In genomic region chrX:42153056-42153455, GRCm38 (mm10) we compare ENCODE assay signal across 8 mouse cellular contexts. TPM values are rescaled to one million over a fixed set of nuclear protein-coding genes. Genes with fewer than 3 reads are reported as not detected.
DNase-seq lines count a peak whose midpoint lies in the region; ATAC-seq and TF ChIP-seq lines count a peak whose summit lies in the region.

No protein-coding gene starts in this region.

- TF ChIP-seq POLR2A in liver, adult 2 months (IDR thresholded peaks at IDR 0.05; ENCODE audit: extremely low read depth, insufficient read depth, low read length), result no peak

- peak overlapping the region; percentile 44 for H3K4me3 ChIP-seq in liver, adult 2 months (ENCODE audit: insufficient read depth, low read depth, low read length)
- peak overlapping the region; percentile 69 for H3K4me3 ChIP-seq in forebrain, embryonic 10.5 days
- H3K4me3 ChIP-seq in limb, embryonic 13.5 days, result peak overlapping the region; percentile 60
- H3K4me3 ChIP-seq in neural tube, embryonic 14.5 days (ENCODE audit: low read depth, low read length), result 0 out of 2 replicates have a peak overlapping the region, but pooled peaks have one; percentile 1

- peaks cover 3% of the 10 kb centered on the region; the same call in 1 of the 2 replicates for H3K79me2 ChIP-seq in liver, adult 2 months (ENCODE audit: control insufficient read depth, insufficient read depth, low read length)

- 0 out of 2 replicates have a peak, but pooled peaks cover 3% of the 10 kb centered on the region for H3K9me3 ChIP-seq in forebrain, embryonic 10.5 days
- H3K9me3 ChIP-seq in limb, embryonic 13.5 days, result no peaks in the 10 kb centered on the region
- no peaks in the 10 kb centered on the region for H3K9me3 ChIP-seq in neural tube, embryonic 14.5 days (ENCODE audit: control insufficient read depth, low read length)

- no peak for ATAC-seq in limb, embryonic 13.5 days (ENCODE audit: low FRiP score, low read depth)
- no peak for ATAC-seq in neural tube, embryonic 14.5 days (ENCODE audit: low read depth)
- ATAC-seq in frontal cortex, adult (ENCODE audit: low TSS enrichment), result no peak

- no peaks in the 10 kb centered on the region for H3K27me3 ChIP-seq in liver, adult 2 months (ENCODE audit: control insufficient read depth, insufficient read depth, low read length)
- no peaks in the 10 kb centered on the region for H3K27me3 ChIP-seq in forebrain, embryonic 10.5 days (ENCODE audit: poor library complexity, severe bottlenecking)
- H3K27me3 ChIP-seq in limb, embryonic 13.5 days, result no peaks in the 10 kb centered on the region
- no peaks in the 10 kb centered on the region for H3K27me3 ChIP-seq in neural tube, embryonic 14.5 days (ENCODE audit: control insufficient read depth, insufficient read depth, low read length)

- no peaks in the 10 kb centered on the region for H3K36me3 ChIP-seq in liver, adult 2 months (ENCODE audit: control insufficient read depth, insufficient read depth, low read length)
- no peaks in the 10 kb centered on the region for H3K36me3 ChIP-seq in forebrain, embryonic 10.5 days (replicated peaks)
- H3K36me3 ChIP-seq in limb, embryonic 13.5 days, result no peaks in the 10 kb centered on the region
- no peaks in the 10 kb centered on the region for H3K36me3 ChIP-seq in neural tube, embryonic 14.5 days (ENCODE audit: control insufficient read depth, insufficient read depth, low read length)

- H3K4me1 ChIP-seq in liver, adult 2 months (ENCODE audit: control insufficient read depth, insufficient read depth, low read length), result peaks cover 7% of the 10 kb centered on the region
- H3K4me1 ChIP-seq in forebrain, embryonic 10.5 days, result peaks cover 16% of the 10 kb centered on the region
- H3K4me1 ChIP-seq in limb, embryonic 13.5 days, result no peaks in the 10 kb centered on the region
- no peaks in the 10 kb centered on the region for H3K4me1 ChIP-seq in neural tube, embryonic 14.5 days (ENCODE audit: control insufficient read depth, insufficient read depth, low read length)

- WGBS in liver, adult 2 months, result 0% methylated on average over 4 of the region's 4 CpGs
- 36% methylated on average over 4 of the region's 4 CpGs for WGBS in forebrain, embryonic 10.5 days
- WGBS in limb, embryonic 13.5 days, result 20% methylated on average over 4 of the region's 4 CpGs
- 33% methylated on average over 4 of the region's 4 CpGs for WGBS in neural tube, embryonic 14.5 days

- no peak for TF ChIP-seq CTCF in liver, adult 2 months (IDR thresholded peaks at IDR 0.05; ENCODE audit: low read depth, low read length)

- H3K9ac ChIP-seq in liver, adult 2 months (ENCODE audit: low read depth, low read length), result 0 out of 2 replicates have a peak overlapping the region, but pooled peaks have one; percentile 63
- H3K9ac ChIP-seq in limb, embryonic 13.5 days, result no peak overlapping the region; the same call in 1 of the 2 replicates
- no peak overlapping the region for H3K9ac ChIP-seq in neural tube, embryonic 14.5 days (replicated peaks; ENCODE audit: low read depth, low read length)

- H3K27ac ChIP-seq in liver, adult 2 months (replicated peaks; ENCODE audit: insufficient read depth, low read depth, low read length), result peak overlapping the region; percentile 65
- H3K27ac ChIP-seq in forebrain, embryonic 10.5 days, result no peak overlapping the region
- H3K27ac ChIP-seq in limb, embryonic 13.5 days, result no peak overlapping the region
- H3K27ac ChIP-seq in neural tube, embryonic 14.5 days (ENCODE audit: low read depth, low read length), result no peak overlapping the region

- peak overlapping the region; percentile 60 for H3K4me2 ChIP-seq in limb, embryonic 13.5 days (replicated peaks)
- H3K4me2 ChIP-seq in neural tube, embryonic 14.5 days (ENCODE audit: low read depth, low read length), result peak overlapping the region; percentile 56

- DNase-seq in liver, adult 2 months (ENCODE audit: extremely low read depth, low read depth, low spot score), result peak; percentile 78
- DNase-seq in liver, result no peak
- DNase-seq in forebrain, embryonic 10.5 days (ENCODE audit: extremely low spot score, low spot score), result no peak
- no peak for DNase-seq in spleen, adult 12 weeks (ENCODE audit: low spot score)
- no peak for DNase-seq in right cerebral cortex, postnatal 36 days (ENCODE audit: low spot score in 2 of 2)

RNA-seq across cellular contexts. Expression of gene Stag2, which starts 3.9 kb away (rescaled TPM):
- 62.2 and 66.2 TPM in 2 replicates for total RNA-seq in liver, adult 2 months (2014; rRNA removed)
- 3.7 and 4.2 TPM in 2 replicates for polyA plus RNA-seq in liver, adult 2 months (2012; rRNA removed)
- 51.3 and 52.3 TPM in 2 replicates for polyA plus RNA-seq in forebrain, embryonic 10.5 days (2016; fragmentation: Nextera tagmentation; extraction: Ambion mirVana)
- 43.0 and 49.6 TPM in 2 replicates for polyA plus RNA-seq in limb, embryonic 13.5 days (2015; fragmentation: Nextera tagmentation; extraction: Ambion mirVana)
- polyA plus RNA-seq in neural tube, embryonic 14.5 days (2014; fragmentation: Nextera tagmentation; extraction: Ambion mirVana), result 30.8 and 31.5 TPM in 2 replicates

Comparison
In these comparisons a context has a peak if more than half of its experiments do, and no peak if none do; other contexts are left out.
1. H3K4me3 ChIP-seq: peak in every context shown above with its lines; median percentile 69 in forebrain, embryonic 10.5 days; 60 in limb, embryonic 13.5 days; 44 in liver, adult 2 months; 1 in neural tube, embryonic 14.5 days.